Mouse (Mus musculus): ENCODE results near the gene Kif21a. TPM values are rescaled to one million over a fixed set of nuclear protein-coding genes. Genes with fewer than 3 reads are reported as not detected.

The Kif21a gene
- total RNA-seq, 2 experiments from 2014 or later = 138 to 144 TPM

GRCm38 (mm10) chr15:91017261-91018160 lies 32.2 kb downstream of the Kif21a start:
- Histone ChIP-seq H3K4me3 (peak overlapping the region; percentile 2; the same call in 1 of the 2 replicates), H3K27ac (peak overlapping the region; percentile 32; the same call in 1 of the 2 replicates)
- no peak for TF ChIP-seq CTCF (IDR thresholded peaks at IDR 0.05)
- DNase-seq (ENCODE audit: extremely low spot score in 1 of 2, low spot score in 2 of 2) = no peak
- intact Hi-C loops (cut with DNase I) = no loop called here

- H3K27ac ChIP-seq = no peak overlapping the region
- H3K4me3 ChIP-seq = no peak overlapping the region
- intact Hi-C loops (cut with DNase I) = no loop called here
- DNase-seq (ENCODE audit: extremely low spot score in 1 of 2, low spot score in 2 of 2) = no peak
- no peak for TF ChIP-seq CTCF (IDR thresholded peaks at IDR 0.05)
These were observed 33.4 kb downstream of the Kif21a start for GRCm38 (mm10) chr15:91016366-91016765.

- no peak for DNase-seq (ENCODE audit: extremely low spot score in 1 of 2, low spot score in 2 of 2)
- H3K27ac ChIP-seq = no peak overlapping the region
- no peak overlapping the region for H3K4me3 ChIP-seq
- intact Hi-C loops (cut with DNase I) = no loop called here
- no peak for TF ChIP-seq CTCF (IDR thresholded peaks at IDR 0.05)
These were observed 36.8 kb downstream of the Kif21a start for GRCm38 (mm10) chr15:91012793-91013580.

GRCm38 (mm10) chr15:91010218-91010617 lies 39.5 kb downstream of the Kif21a start:
- H3K27ac ChIP-seq = no peak overlapping the region
- intact Hi-C loops (cut with DNase I) = no loop called here
- DNase-seq (ENCODE audit: extremely low spot score in 1 of 2, low spot score in 2 of 2) = no peak
- TF ChIP-seq CTCF (IDR thresholded peaks at IDR 0.05) = no peak
- no peak overlapping the region for H3K4me3 ChIP-seq

GRCm38 (mm10) chr15:91007123-91007830 lies 42.5 kb downstream of the Kif21a start:
- no peak for DNase-seq (ENCODE audit: extremely low spot score in 1 of 2, low spot score in 2 of 2)
- intact Hi-C loops (cut with DNase I) = no loop called here
- TF ChIP-seq CTCF (IDR thresholded peaks at IDR 0.05) = no peak; the same call in none of the 2 replicates

GRCm38 (mm10) chr15:91004726-91005125 lies 45.0 kb downstream of the Kif21a start:
- no peak for TF ChIP-seq CTCF (IDR thresholded peaks at IDR 0.05)
- Histone ChIP-seq H3K4me3 (no peak overlapping the region), H3K27ac (no peak overlapping the region)
- intact Hi-C loops (cut with DNase I) = no loop called here
- no peak for DNase-seq (ENCODE audit: extremely low spot score in 1 of 2, low spot score in 2 of 2)

More at GRCm38 (mm10) chr15:91007123-91007830, 42.5 kb downstream of the Kif21a start:
- Histone ChIP-seq H3K27ac (no peak overlapping the region), H3K4me3 (no peak overlapping the region)

- TF ChIP-seq CTCF (IDR thresholded peaks at IDR 0.05) = no peak
- no peak overlapping the region for H3K27ac ChIP-seq
- no peak for DNase-seq (ENCODE audit: extremely low spot score in 1 of 2, low spot score in 2 of 2)
- H3K4me3 ChIP-seq = no peak overlapping the region
- intact Hi-C loops (cut with DNase I) = no loop called here
These were observed 48.6 kb downstream of the Kif21a start for GRCm38 (mm10) chr15:91001037-91001616.

- DNase-seq (ENCODE audit: extremely low spot score in 1 of 2, low spot score in 2 of 2) = no peak
- Histone ChIP-seq H3K27ac (no peak overlapping the region), H3K4me3 (no peak overlapping the region)
- no peak for TF ChIP-seq CTCF (IDR thresholded peaks at IDR 0.05)
- intact Hi-C loops (cut with DNase I) = no loop called here
These were observed 49.3 kb downstream of the Kif21a start for GRCm38 (mm10) chr15:91000280-91001036.

- no peak for DNase-seq (ENCODE audit: extremely low spot score in 1 of 2, low spot score in 2 of 2)
- intact Hi-C loops (cut with DNase I) = loop anchor here (2.0 to 10.0 kb wide), 2 partner anchors 58 to 302 kb away; no protein-coding TSS in a partner anchor
- Histone ChIP-seq H3K27ac (no peak overlapping the region), H3K4me3 (no peak overlapping the region)
- TF ChIP-seq CTCF (IDR thresholded peaks at IDR 0.05) = peak; percentile 52
These were observed 56.9 kb downstream of the Kif21a start for GRCm38 (mm10) chr15:90992871-90993270.

GRCm38 (mm10) chr15:90992388-90992787 lies 57.4 kb downstream of the Kif21a start:
- TF ChIP-seq CTCF (IDR thresholded peaks at IDR 0.05) = no peak
- H3K27ac ChIP-seq = no peak overlapping the region
- no peak overlapping the region for H3K4me3 ChIP-seq
- DNase-seq (ENCODE audit: extremely low spot score in 1 of 2, low spot score in 2 of 2) = no peak
- intact Hi-C loops (cut with DNase I) = loop anchor here (2.0 to 10.0 kb wide), 2 partner anchors 58 to 302 kb away; no protein-coding TSS in a partner anchor

Data from left cerebral cortex, adult 2 months (tissue).